Comparison of ENCODE assay signal across 8 mouse cellular contexts in genomic region chr4:133370298-133371274, GRCm38 (mm10). TPM values are rescaled to one million over a fixed set of nuclear protein-coding genes. Genes with fewer than 3 reads are reported as not detected.
DNase-seq lines count a peak whose midpoint lies in the region; ATAC-seq lines count a peak whose summit lies in the region.

No protein-coding gene starts in this region.

- intact Hi-C loops in left cerebral cortex, postnatal 4 days (cut with DNase I), result no loop called here

- peaks cover 14% of the 10 kb centered on the region for H3K4me1 ChIP-seq in hindbrain, embryonic 11.5 days (replicated peaks; ENCODE audit: control insufficient read depth, insufficient read depth, low read length)
- peaks cover 31% of the 10 kb centered on the region for H3K4me1 ChIP-seq in midbrain, embryonic 11.5 days (ENCODE audit: control insufficient read depth, insufficient read depth, low read length)

- H3K9ac ChIP-seq in hindbrain, embryonic 11.5 days (ENCODE audit: low read depth, low read length), result peak overlapping the region; percentile 74
- H3K9ac ChIP-seq in midbrain, embryonic 11.5 days (ENCODE audit: low read length), result peak overlapping the region; percentile 96

- WGBS in hindbrain, embryonic 11.5 days, result 74% methylated on average over 22 of the region's 22 CpGs
- 73% methylated on average over 22 of the region's 22 CpGs for WGBS in midbrain, embryonic 11.5 days

- peak overlapping the region; percentile 80 for H3K4me2 ChIP-seq in hindbrain, embryonic 11.5 days (replicated peaks; ENCODE audit: low read depth, low read length)
- H3K4me2 ChIP-seq in midbrain, embryonic 11.5 days, result peak overlapping the region; percentile 82

- no peaks in the 10 kb centered on the region for H3K36me3 ChIP-seq in hindbrain, embryonic 11.5 days (ENCODE audit: control insufficient read depth, insufficient read depth, low read length)
- H3K36me3 ChIP-seq in midbrain, embryonic 11.5 days (ENCODE audit: control insufficient read depth, insufficient read depth, low read length), result no peaks in the 10 kb centered on the region

- ATAC-seq in hindbrain, embryonic 11.5 days (ENCODE audit: low FRiP score), result no peak
- ATAC-seq in midbrain, embryonic 11.5 days (ENCODE audit: low FRiP score), result no peak

- H3K27ac ChIP-seq in hindbrain, embryonic 11.5 days (ENCODE audit: low read depth, low read length), result no peak overlapping the region
- no peak overlapping the region for H3K27ac ChIP-seq in midbrain, embryonic 11.5 days (ENCODE audit: low read depth, low read length)

- H3K4me3 ChIP-seq in hindbrain, embryonic 11.5 days (ENCODE audit: low read depth, low read length), result peak overlapping the region; percentile 50
- H3K4me3 ChIP-seq in midbrain, embryonic 11.5 days (ENCODE audit: low read depth, low read length), result peak overlapping the region; percentile 88

- DNase-seq in embryo, embryonic 9.5 days (ENCODE audit: extremely low spot score), result peak; percentile 14
- DNase-seq in embryo, embryonic 10.5 days (ENCODE audit: low spot score), result no peak
- peak; percentile 26 for DNase-seq in thymus, postnatal 25 days
- no peak for DNase-seq in thymus, adult 18-20 months
- DNase-seq in hindbrain, embryonic 11.5 days (ENCODE audit: low spot score), result no peak
- peak; percentile 86 for DNase-seq in midbrain, embryonic 11.5 days (ENCODE audit: low spot score, missing footprints)
- DNase-seq in right cerebral cortex, adult 2 months (ENCODE audit: low spot score in 2 of 2), result no peak
- DNase-seq in left cerebral cortex, postnatal 4 days, result no peak

- H3K27me3 ChIP-seq in hindbrain, embryonic 11.5 days (ENCODE audit: control insufficient read depth, insufficient read depth, low read length), result no peaks in the 10 kb centered on the region
- H3K27me3 ChIP-seq in midbrain, embryonic 11.5 days (ENCODE audit: control insufficient read depth, insufficient read depth, low read length), result no peaks in the 10 kb centered on the region

- no peaks in the 10 kb centered on the region for H3K9me3 ChIP-seq in hindbrain, embryonic 11.5 days (ENCODE audit: control insufficient read depth, low read length)
- H3K9me3 ChIP-seq in midbrain, embryonic 11.5 days (ENCODE audit: control insufficient read depth, low read length), result no peaks in the 10 kb centered on the region

RNA-seq across cellular contexts. Expression of gene Slc9a1, which starts 1.1 kb away (rescaled TPM):
- polyA plus RNA-seq in hindbrain, embryonic 11.5 days (2014; fragmentation: Nextera tagmentation; extraction: Ambion mirVana), result 5.7 and 5.8 TPM in 2 replicates
- polyA plus RNA-seq in midbrain, embryonic 11.5 days (2014; fragmentation: Nextera tagmentation; extraction: Ambion mirVana), result 4.6 and 5.6 TPM in 2 replicates
- total RNA-seq in left cerebral cortex, postnatal 4 days (2021), result 10 to 100 TPM; 30.4 to 36.2 TPM

RNA-seq across cellular contexts. Expression of gene Wdtc1, which starts 17.3 kb away (rescaled TPM):
- 21.6 and 23.4 TPM in 2 replicates for polyA plus RNA-seq in hindbrain, embryonic 11.5 days (2014; fragmentation: Nextera tagmentation; extraction: Ambion mirVana)
- 21.0 and 22.2 TPM in 2 replicates for polyA plus RNA-seq in midbrain, embryonic 11.5 days (2014; fragmentation: Nextera tagmentation; extraction: Ambion mirVana)
- 10 to 100 TPM; 52.0 to 52.9 TPM for total RNA-seq in left cerebral cortex, postnatal 4 days (2021)

Comparison
In these comparisons a context has a peak if more than half of its experiments do, and no peak if none do; other contexts are left out.
1. DNase-seq: peak in embryo, embryonic 9.5 days (single experiment), thymus, postnatal 25 days (single experiment) and midbrain, embryonic 11.5 days (single experiment); none in embryo, embryonic 10.5 days (single experiment), thymus, adult 18-20 months (0 of 2), hindbrain, embryonic 11.5 days (single experiment), right cerebral cortex, adult 2 months (0 of 2) and left cerebral cortex, postnatal 4 days (single experiment).